Mouse (Mus musculus): Measurements from ENCODE around the gene Mfrp.

The Mfrp gene

DNA sequence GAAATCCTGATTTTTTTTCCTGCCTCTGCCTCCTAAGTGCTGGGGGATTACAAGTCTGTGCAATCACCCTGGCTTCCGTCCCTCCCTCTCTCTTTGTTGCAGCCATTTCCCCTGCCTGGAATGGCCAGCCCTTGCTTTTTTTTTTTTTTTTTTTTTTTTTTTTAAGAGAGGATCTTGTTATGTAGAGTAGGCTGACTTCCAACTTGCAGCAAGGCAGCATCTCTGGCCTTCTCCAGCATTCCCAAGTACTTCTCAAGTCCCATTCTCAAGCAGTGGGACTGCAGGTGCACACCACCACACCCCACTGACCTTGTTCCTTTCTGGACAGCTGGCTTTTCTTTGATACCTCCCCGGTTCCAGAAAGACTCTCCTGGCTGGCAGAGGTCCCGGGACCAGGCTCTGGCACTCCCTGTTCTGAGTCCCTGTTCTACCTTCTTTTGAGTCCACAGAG is 25.8 kb downstream of the Mfrp start:
- in situ Hi-C loops (cut with MboI, MseI): no loop called here

DNA sequence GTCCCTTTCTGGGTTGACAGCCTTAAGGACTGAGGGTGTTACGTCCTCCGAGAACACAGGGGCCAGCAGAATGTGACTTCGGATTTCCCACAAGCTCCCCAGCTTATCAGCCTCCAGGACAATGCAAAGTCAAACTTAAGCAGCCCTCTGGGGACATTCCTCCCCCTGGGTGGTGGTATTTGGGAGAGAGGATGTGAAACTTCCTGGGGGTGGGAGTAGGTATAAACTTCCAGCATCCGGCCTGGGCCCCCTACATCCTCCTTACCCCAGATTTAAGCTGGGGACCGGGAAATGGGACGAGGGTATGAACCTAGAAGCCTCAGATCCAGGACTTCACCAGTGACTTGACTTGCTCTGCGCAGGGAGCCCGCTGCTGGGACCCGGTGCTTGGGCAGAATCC is 28.1 kb downstream of the Mfrp start:
- in situ Hi-C loops (cut with MboI, MseI): no loop called here

DNA sequence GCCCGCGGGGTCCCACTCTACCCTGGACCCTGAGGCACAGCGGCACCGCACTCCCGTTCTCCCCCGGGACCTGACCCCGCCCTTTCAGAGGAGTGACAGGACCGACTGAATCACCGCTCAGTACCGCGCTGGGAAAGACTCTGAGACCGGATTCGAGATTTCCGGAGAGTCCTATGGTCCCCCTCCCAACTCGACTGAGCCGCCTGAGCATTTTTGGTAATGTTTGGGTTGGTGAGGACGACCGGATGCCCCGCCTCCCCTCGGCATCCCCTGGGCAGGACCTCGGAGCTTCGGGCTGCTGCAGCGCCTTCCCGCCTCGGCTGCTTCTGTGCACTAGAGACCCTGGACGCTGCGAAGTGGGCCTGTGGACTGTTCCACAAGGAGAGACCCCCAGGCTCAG is 28.5 kb downstream of the Mfrp start:
- in situ Hi-C loops (cut with MboI, MseI): no loop called here

DNA sequence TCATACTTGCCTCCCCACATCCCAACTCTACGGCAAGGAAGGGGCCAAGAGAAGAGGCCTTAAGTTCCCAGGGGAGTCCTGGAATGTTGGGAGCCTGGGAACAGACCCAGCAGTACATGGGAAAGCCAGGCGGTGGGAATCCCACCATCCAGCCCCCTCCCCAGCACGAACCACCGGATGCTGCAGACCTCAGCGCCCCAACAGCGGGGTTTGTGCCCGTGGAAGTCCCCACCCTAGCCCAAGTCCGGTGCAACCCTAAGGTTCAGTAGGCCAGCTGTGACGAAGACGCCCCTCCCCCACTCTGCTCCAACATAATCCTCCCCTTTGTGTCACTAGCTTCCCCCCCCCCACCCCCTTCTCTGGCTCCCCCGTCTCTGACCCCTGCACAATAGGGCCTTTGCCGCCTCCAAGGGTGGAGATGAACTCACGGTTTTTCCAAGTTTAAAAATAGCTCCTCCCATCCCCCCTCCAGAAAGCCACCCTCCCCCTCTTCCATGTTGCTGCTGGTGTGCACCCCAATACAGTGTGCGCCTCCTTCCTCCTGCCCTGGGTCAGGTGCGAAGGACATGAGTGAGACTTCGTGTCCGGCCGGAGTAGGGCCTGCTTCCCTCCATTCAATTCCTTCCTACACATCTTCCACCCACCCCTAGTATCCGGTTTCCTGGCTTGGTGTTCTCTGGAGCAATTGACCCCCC is 29.2 kb downstream of the Mfrp start:
- in situ Hi-C loops (cut with MboI, MseI): no loop called here

DNA sequence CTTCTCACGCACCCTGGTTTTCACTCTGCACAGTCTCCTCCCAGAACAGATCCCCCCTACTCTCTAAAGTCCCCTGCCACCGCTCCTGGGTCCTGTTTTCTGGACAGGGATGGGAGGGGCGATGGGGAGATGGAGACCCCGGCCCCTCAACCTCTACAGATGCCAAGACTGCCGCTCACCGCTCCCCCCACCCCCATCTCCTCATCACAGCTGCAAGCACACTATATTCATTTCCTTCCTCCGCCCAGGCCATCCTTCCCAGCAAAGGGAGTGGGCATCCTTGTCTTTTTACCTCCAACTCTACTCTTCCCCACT is 29.7 kb downstream of the Mfrp start:
- in situ Hi-C loops (cut with MboI, MseI): no loop called here

DNA sequence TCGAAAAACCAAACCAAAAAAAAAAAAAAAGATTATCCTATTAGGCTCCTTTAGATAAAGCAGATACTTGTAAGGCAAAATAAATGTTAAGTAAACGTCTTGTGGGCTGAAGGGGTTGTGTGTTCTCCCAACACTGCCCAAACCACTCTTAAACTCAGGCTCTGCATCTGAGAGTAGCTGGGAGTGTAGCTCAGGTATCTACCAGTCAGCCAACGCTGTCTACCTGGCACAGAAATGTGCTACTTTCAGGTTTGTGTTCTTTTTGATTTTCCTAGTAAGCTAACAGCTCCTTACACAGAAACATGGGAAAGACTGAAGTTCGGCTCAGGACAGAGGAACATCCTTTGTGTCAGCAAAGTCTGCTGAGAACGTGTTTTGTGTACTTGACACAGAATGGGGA is 30.7 kb downstream of the Mfrp start:
- in situ Hi-C loops (cut with MboI, MseI): no loop called here

DNA sequence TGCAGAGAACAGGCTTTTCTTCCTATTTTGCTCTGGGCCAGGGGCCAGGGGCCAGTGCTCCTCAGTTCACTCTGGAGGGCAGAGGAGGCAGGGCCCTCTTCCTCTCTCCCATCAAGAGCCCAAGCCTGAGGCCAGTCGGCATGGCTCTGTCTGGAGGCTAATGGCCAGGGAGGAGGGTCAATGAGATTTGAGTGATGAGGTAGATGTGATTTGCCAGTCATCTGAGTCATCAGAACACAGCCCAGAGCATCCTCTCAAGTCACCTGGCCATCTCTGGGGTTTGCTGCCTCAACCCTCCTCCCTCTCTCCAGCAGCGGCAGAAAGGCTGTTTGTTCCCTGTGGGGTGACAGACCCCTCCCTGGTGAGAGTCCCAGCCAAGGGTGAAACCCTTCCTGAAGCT is 31.8 kb downstream of the Mfrp start:
- in situ Hi-C loops (cut with MboI, MseI): no loop called here

DNA sequence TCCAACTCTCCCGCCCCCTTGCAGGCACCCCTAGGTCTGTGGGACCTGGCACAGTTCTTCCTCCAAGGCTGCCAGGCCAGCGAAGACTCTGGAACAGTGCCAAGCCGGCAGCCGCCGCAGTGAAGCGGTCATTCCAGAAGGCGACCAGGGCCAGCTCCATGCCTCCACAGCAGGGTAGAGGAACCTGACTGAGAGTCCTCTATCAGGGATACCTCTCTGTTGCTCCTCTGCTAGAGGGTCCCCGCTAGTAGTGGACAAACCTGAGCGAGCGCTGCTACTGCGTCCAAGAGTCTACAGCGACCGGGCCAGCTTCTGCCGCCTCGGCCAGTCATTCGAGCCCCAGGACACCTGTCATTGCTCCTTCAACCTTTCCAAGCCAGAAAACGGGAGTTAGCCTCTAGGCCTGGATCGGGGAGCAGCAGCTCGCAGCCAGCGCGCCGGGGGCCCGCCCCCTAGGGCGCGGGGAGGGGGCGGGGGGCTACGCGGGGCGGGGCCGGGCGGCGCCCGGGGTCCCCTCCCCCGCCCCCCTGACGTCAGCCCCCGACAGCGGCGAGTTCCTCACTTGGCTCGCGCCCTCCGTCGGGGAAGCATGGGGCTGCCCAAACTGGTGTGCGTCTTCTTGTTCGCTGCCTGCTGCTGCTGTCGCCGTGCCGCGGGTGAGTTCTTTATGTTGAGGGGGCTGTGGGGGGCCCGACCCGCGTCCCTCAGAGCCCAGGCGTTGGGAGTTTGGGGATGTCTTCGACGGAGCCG is 32.7 kb downstream of the Mfrp start, which contains the start of gene Mcam:
Mcam (plus strand) TSS at position 369 of the 750 bp plus-strand sequence.
- in situ Hi-C loops (cut with MboI, MseI): no loop called here

DNA sequence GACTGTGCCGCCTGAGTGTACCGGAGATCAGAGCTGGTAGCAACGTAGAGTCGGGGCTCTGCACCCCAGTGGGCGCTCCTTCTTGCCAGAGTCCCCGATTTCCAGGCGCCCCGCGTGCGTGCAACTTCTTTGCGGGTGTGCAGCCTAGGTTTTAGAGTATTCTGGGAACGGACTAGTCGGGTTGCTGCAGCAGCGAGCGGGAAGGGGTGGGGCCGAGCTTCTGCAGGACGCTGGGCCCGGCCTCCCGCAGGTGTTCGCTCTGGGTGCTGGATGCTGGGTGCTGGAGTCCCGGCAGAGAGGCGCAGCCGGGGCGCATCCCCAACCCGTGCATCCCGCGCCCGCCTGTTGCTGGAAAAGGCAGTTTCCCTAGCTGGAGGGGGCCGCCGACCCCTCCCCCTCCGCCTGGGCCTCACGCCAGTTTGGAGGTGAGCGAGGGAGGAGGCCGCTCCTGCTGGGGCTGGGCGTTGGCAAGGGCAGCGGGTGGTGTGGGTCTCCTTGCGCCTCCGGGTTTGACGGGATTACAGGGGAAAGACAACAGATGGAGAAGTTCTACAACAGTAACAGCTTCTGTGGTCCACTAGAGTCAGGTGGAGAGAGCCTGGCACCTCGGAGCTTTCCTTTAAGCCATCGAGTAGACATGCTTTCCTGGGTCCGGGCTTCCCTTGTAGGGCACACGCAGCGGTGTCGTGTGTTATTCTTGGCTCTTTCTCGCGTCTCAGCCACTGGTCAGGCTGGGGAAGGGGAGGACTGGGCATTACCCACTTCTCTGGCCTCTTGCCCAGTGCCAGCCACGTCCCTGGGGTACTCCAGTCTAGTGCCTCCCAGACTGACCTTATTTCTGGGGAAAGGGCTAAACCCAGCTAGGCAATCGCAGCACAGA is 33.6 kb downstream of the Mfrp start:
- in situ Hi-C loops (cut with MboI, MseI): no loop called here

DNA sequence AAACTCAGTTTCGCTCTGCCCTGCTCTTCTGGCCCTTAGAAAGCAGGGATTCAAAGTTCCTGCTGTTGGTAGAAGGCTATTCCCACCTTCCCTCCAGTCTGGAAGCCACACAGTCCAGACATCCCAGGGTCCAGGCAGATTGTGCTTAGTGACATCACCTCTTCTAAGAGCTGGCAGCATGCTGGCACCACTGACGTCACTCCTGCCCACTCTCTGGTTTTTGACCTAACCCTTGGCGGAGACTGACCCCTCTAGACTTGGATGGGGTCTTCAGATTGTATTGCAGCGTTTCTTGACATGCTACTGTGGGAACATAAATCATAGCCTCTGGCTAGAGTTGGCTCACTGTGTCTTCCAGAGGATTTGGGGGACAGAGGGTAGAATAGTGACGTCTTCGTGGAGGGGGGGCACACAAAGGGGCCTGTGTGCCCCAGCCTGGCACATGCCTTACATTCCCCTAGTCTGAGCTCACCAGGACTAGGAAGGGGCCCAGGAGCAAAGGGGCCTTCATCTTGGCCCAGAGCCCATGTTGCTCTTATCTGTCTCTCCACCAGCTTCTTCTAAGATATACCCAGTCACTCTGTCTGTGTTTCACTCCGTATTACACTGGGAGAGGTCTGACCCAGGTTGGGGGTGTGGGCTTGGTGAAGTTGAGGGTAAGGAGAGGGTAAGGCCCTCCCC is 34.3 kb downstream of the Mfrp start:
- in situ Hi-C loops (cut with MboI, MseI): no loop called here

DNA sequence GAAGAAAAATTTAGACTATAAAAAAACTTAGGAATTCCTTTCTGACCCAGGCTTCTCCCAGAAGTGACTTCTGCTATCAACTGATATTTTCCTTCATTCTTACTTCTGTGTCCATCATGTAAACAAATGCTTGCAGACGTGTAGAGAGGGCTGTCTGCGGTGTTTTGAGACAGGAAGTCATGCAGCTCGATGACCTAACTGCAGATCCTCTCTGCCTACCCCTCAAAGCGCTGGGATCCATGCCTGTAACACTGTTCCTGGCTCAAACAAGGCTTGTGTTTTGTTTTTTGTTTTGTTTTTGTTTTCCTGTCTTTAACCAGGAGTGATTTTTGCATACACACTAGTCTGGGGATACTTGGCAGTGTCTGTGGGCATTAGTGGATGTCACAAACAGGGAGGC is 36.3 kb downstream of the Mfrp start:
- in situ Hi-C loops (cut with MboI, MseI): no loop called here

DNA sequence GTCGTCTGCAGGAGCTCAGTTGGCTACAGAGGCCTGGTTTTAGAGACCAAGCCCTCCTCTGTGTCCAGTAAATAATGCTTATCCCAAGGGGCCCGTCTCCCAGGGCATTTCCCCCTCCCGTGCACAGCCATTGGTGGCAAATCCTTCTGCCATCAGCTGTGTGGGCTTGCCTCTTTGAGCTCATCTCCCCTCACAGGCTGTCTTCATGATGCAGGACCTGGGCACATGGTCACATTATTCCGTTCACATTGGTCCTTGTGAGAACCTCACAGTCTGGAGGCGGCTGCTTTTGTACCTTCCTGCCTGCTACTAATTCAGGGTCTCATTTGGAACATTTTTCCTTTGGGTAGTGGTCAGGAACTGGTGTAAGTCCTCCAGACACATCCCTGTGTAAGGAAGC is 40.4 kb downstream of the Mfrp start:
- in situ Hi-C loops (cut with MboI, MseI): no loop called here

DNA sequence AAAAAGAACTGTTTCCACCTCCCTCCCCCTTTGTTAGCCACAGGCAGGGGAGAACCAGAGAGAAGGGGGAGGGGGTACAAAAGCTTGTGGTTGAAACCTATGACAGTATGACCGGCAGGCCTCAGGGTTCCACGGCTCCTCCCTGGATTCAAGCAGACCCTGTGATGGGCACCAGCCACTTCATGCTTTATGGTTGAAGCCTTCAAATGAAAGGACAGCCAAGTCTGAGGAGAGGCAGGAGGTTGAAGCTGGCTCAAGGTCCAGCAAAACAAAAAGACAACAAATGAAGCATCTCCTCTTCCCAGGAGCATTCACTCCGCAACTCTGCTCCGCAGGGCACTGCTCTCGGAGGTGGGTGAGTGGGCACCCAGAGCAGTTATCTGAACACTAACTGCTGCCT is 41.9 kb downstream of the Mfrp start:
- in situ Hi-C loops (cut with MboI, MseI): no loop called here

DNA sequence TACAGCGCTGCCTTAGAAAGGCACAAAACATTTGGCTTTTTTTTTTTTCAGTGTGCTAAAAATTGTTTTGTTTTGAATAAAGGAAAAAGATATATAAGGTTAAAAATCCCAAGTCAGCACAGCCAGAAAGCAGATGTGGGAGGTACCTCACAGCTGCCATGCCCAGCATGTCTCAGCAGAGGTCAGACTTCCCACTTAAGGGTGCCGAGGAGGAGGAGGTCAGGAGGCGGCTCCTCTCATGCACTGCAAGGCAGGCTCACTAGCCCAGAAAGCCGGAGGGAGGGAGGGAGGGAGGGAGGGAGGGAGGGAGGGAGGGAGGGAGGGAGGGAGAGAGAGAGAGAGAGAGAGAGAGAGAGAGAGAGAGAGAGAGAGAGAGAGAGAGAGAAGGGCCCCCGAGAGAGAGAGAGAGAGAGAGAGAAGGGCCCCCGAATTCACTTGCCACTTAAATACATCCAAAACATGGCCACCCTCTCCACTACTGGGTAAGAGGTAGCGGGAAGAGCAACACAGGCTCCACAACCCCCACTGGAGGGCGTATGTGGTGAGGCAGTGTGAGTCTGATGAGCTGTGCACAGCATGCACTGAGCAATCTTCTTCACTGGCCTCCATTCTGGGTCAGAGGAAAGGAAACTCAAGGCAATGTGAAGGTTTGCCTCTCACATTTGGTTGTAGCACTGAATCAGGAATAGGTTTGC is 42.6 kb downstream of the Mfrp start:
- in situ Hi-C loops (cut with MboI, MseI): no loop called here

DNA sequence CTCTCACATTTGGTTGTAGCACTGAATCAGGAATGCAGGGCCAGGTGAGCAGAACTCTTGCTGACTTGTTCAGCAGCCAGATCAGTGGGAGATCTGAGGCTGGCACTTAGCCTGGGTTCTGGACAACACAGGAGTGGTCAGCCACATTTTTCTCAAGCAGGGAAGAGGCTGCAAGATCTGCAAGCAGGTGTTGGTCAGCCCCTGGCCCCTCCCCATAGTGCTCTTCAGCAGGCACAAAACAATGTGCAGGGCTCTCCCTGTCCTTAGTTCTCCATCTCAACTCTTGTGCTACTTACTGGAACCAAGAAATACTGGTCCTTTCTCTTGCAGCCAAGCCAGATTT is 43.2 kb downstream of the Mfrp start:
- in situ Hi-C loops (cut with MboI, MseI): no loop called here

DNA sequence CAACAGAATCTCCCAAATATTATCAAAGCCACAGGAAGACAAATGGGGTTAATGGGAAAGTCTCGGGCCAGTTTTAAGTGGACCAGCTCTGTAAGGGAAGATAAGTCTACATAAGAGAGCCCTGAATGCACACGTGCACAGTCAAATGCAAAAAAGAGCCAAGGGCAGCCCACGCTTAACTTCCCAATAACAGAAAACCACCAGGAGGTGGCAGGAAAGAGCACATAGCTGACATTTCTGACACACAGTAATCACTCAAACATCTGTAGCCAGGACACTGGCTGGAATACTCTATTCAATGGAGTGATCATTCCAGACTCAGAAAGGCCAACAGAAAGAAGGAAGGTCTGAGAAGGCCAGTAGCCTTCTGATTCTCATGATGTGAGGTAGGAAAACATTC is 45.8 kb downstream of the Mfrp start:
- in situ Hi-C loops (cut with MboI, MseI): no loop called here

All from T-helper 2 cell (primary cell).